Mouse (Mus musculus) embryonic facial prominence, embryonic 13.5 days (tissue): ENCODE measurements around the gene Cisd1. TPM values are rescaled to one million over a fixed set of nuclear protein-coding genes. Genes with fewer than 3 reads are reported as not detected.
"Not testable (repeated sequence)": the region's sequence is repeated elsewhere in the genome, so short reads cannot be mapped to it uniquely, and the experiment has no call there.

Experiments
- ATAC-seq: fragments of 200-750 bp; cut with Nextera tagmentation; 2 replicates; pipeline ENCODE4 v1.8.0; 2017; ENCODE audit warnings: low read depth; ENCODE audit not compliant: insufficient number of reproducible peaks, insufficient read depth, low FRiP score, low TSS enrichment
- H3K27ac ChIP-seq: fragments of 300-500 bp; sonication (generic); 2 replicates; pipeline ENCODE4 v1.5.1; 2015; ENCODE audit warnings: moderate library complexity, mild to moderate bottlenecking, inconsistent platforms
- H3K27me3 ChIP-seq: fragments of 300-500 bp; sonication (generic); 2 replicates; pipeline ENCODE4 v1.6.1; 2015; ENCODE audit warnings: mild to moderate bottlenecking, inconsistent platforms
- H3K36me3 ChIP-seq: fragments of 300-500 bp; sonication (generic); 2 replicates; pipeline ENCODE4 v1.6.1; 2015; ENCODE audit warnings: mild to moderate bottlenecking, inconsistent platforms
- H3K4me1 ChIP-seq: fragments of 300-500 bp; sonication (generic); 2 replicates; pipeline ENCODE4 v1.6.1; 2015; ENCODE audit warnings: inconsistent platforms
- H3K4me2 ChIP-seq: fragments of 300-500 bp; sonication (generic); 2 replicates; pipeline ENCODE4 v1.6.1; 2015; ENCODE audit warnings: moderate library complexity, mild to moderate bottlenecking, inconsistent platforms
- H3K4me3 ChIP-seq: fragments of 300-500 bp; sonication (generic); 2 replicates; pipeline ENCODE4 v1.5.1; 2015; ENCODE audit warnings: mild to moderate bottlenecking, inconsistent platforms
- H3K9ac ChIP-seq: fragments of 300-500 bp; sonication (generic); 2 replicates; pipeline ENCODE4 v1.6.1; 2015; ENCODE audit warnings: mild to moderate bottlenecking, inconsistent platforms
- H3K9me3 ChIP-seq: fragments of 300-500 bp; sonication (generic); 2 replicates; pipeline ENCODE4 v1.6.1; 2016; ENCODE audit warnings: inconsistent platforms
- WGBS: fragments of 180-500 bp; shearing (Covaris S2); methylation state at CpG from one replicate; pipeline ENCODE4 v1.1.7; 2015; ENCODE audit warnings: mixed read lengths; 5-methylcytosine and 5-hydroxymethylcytosine counted together
- polyA plus RNA-seq: library from polyadenylated mRNA; unstranded; fragments of >200 nt; fragmentation: Nextera tagmentation; extraction: Ambion mirVana; gene quantifications from 2 replicates; pipeline ENCODE4 v1.2.1, GENCODE M21; 2015

The Cisd1 gene
- polyA plus RNA-seq: 99.6 and 104 TPM in 2 replicates

- Histone ChIP-seq H3K27me3 (no peaks in the 10 kb centered on the region), H3K9ac (peak within 1 kb of the TSS; percentile 91), H3K4me2 (peak within 1 kb of the TSS; percentile 80), H3K9me3 (no peaks in the 10 kb centered on the region), H3K4me3 (peak within 1 kb of the TSS; percentile 91), H3K36me3 (no peaks in the 10 kb centered on the region), H3K4me1 (peaks cover 35% of the 10 kb centered on the region), H3K27ac (peak within 1 kb of the TSS; percentile 48; the same call in 1 of the 2 replicates)
- WGBS: under 1% methylated on average over 59 of the region's 60 CpGs
- peak; percentile 73 for ATAC-seq
These were observed at the start of gene Cisd1 for GRCm38 (mm10) chr10:71344579-71345143. Cisd1 (minus strand) TSS chr10:71344954.

GRCm38 (mm10) chr10:71389311-71389710 is 44.6 kb upstream of the Cisd1 start:
- ATAC-seq: no peak
- no peak overlapping the region for H3K27ac ChIP-seq
- H3K27me3 ChIP-seq: no peaks in the 10 kb centered on the region
- no peak overlapping the region for H3K9ac ChIP-seq
- no peaks in the 10 kb centered on the region for H3K4me1 ChIP-seq
- no peak overlapping the region for H3K4me3 ChIP-seq
- WGBS: 91% methylated on average over 5 of the region's 5 CpGs
- no peaks in the 10 kb centered on the region for H3K9me3 ChIP-seq
- H3K4me2 ChIP-seq: no peak overlapping the region
- no peaks in the 10 kb centered on the region for H3K36me3 ChIP-seq

GRCm38 (mm10) chr10:71384159-71385044 is 39.6 kb upstream of the Cisd1 start:
- Histone ChIP-seq H3K4me1 (no peaks in the 10 kb centered on the region), H3K9me3 (no peaks in the 10 kb centered on the region), H3K27me3 (no peaks in the 10 kb centered on the region), H3K4me3 (no peak overlapping the region), H3K4me2 (no peak overlapping the region), H3K27ac (no peak overlapping the region), H3K9ac (no peak overlapping the region), H3K36me3 (peaks cover 17% of the 10 kb centered on the region)
- ATAC-seq: no peak
- 83% methylated on average over 19 of the region's 19 CpGs for WGBS

GRCm38 (mm10) chr10:71383552-71383924 is 38.8 kb upstream of the Cisd1 start:
- not testable (repeated sequence) for H3K27ac ChIP-seq, H3K9ac ChIP-seq, H3K4me2 ChIP-seq, H3K27me3 ChIP-seq, H3K9me3 ChIP-seq, H3K4me1 ChIP-seq, ATAC-seq, H3K4me3 ChIP-seq
- 76% methylated on average over 6 of the region's 6 CpGs for WGBS
- H3K36me3 ChIP-seq: peaks cover 26% of the 10 kb centered on the region

GRCm38 (mm10) chr10:71382858-71383551 is 38.3 kb upstream of the Cisd1 start:
- Histone ChIP-seq H3K9ac (no peak overlapping the region), H3K27me3 (no peaks in the 10 kb centered on the region), H3K27ac (no peak overlapping the region), H3K4me3 (no peak overlapping the region), H3K4me1 (no peaks in the 10 kb centered on the region), H3K4me2 (no peak overlapping the region), H3K36me3 (peaks cover 27% of the 10 kb centered on the region), H3K9me3 (no peaks in the 10 kb centered on the region)
- no peak for ATAC-seq
- WGBS: 78% methylated on average over 8 of the region's 8 CpGs

GRCm38 (mm10) chr10:71382109-71382508 is 37.4 kb upstream of the Cisd1 start:
- Histone ChIP-seq H3K27ac (no peak overlapping the region), H3K4me1 (no peaks in the 10 kb centered on the region), H3K36me3 (peaks cover 27% of the 10 kb centered on the region), H3K27me3 (no peaks in the 10 kb centered on the region), H3K4me3 (no peak overlapping the region), H3K4me2 (no peak overlapping the region), H3K9me3 (no peaks in the 10 kb centered on the region), H3K9ac (no peak overlapping the region)
- ATAC-seq: no peak
- 77% methylated on average over 7 of the region's 7 CpGs for WGBS

- Histone ChIP-seq H3K27ac (no peak overlapping the region), H3K27me3 (no peaks in the 10 kb centered on the region), H3K4me3 (no peak overlapping the region), H3K4me1 (no peaks in the 10 kb centered on the region), H3K9ac (no peak overlapping the region), H3K9me3 (no peaks in the 10 kb centered on the region), H3K4me2 (no peak overlapping the region), H3K36me3 (peaks cover 31% of the 10 kb centered on the region)
- 90% methylated on average over 29 of the region's 29 CpGs for WGBS
- no peak for ATAC-seq
These were observed 36.8 kb upstream of the Cisd1 start for GRCm38 (mm10) chr10:71381471-71382033.

GRCm38 (mm10) chr10:71380406-71380805 is 35.7 kb upstream of the Cisd1 start:
- Histone ChIP-seq H3K9me3 (no peaks in the 10 kb centered on the region), H3K4me2 (no peak overlapping the region), H3K27ac (no peak overlapping the region), H3K4me3 (no peak overlapping the region), H3K27me3 (no peaks in the 10 kb centered on the region), H3K4me1 (no peaks in the 10 kb centered on the region), H3K9ac (no peak overlapping the region), H3K36me3 (peaks cover 33% of the 10 kb centered on the region)
- ATAC-seq: no peak
- 94% methylated on average over 7 of the region's 7 CpGs for WGBS

- Histone ChIP-seq H3K4me2 (no peak overlapping the region), H3K27me3 (no peaks in the 10 kb centered on the region), H3K4me3 (no peak overlapping the region), H3K36me3 (peaks cover 41% of the 10 kb centered on the region), H3K9me3 (no peaks in the 10 kb centered on the region), H3K4me1 (no peaks in the 10 kb centered on the region; the same call in 1 of the 2 replicates), H3K27ac (no peak overlapping the region), H3K9ac (no peak overlapping the region)
- no peak for ATAC-seq
- 85% methylated on average over 6 of the region's 6 CpGs for WGBS
These were observed 31.3 kb upstream of the Cisd1 start for GRCm38 (mm10) chr10:71376014-71376413.

- H3K27me3 ChIP-seq: no peaks in the 10 kb centered on the region
- H3K4me3 ChIP-seq: no peak overlapping the region
- H3K9ac ChIP-seq: no peak overlapping the region
- no peaks in the 10 kb centered on the region for H3K9me3 ChIP-seq
- H3K4me2 ChIP-seq: no peak overlapping the region
- 81% methylated on average over 11 of the region's 11 CpGs for WGBS
- no peaks in the 10 kb centered on the region; the same call in 1 of the 2 replicates for H3K4me1 ChIP-seq
- peaks cover 29% of the 10 kb centered on the region for H3K36me3 ChIP-seq
- no peak overlapping the region for H3K27ac ChIP-seq
- ATAC-seq: no peak
These were observed 29.0 kb upstream of the Cisd1 start for GRCm38 (mm10) chr10:71373706-71374105.

GRCm38 (mm10) chr10:71371881-71372280 is 27.1 kb upstream of the Cisd1 start:
- no peaks in the 10 kb centered on the region for H3K9me3 ChIP-seq
- no peak overlapping the region for H3K27ac ChIP-seq
- 70% methylated on average over 6 of the region's 6 CpGs for WGBS
- H3K4me2 ChIP-seq: no peak overlapping the region
- ATAC-seq: no peak
- H3K4me1 ChIP-seq: no peaks in the 10 kb centered on the region; the same call in 1 of the 2 replicates
- no peak overlapping the region for H3K9ac ChIP-seq
- no peaks in the 10 kb centered on the region for H3K27me3 ChIP-seq
- H3K36me3 ChIP-seq: peaks cover 31% of the 10 kb centered on the region
- H3K4me3 ChIP-seq: no peak overlapping the region
